Mouse (Mus musculus) heart, embryonic 10.5 days (tissue): ENCODE measurements around the gene Prss53. TPM values are rescaled to one million over a fixed set of nuclear protein-coding genes. Genes with fewer than 3 reads are reported as not detected.
"Not testable (repeated sequence)": the region's sequence is repeated elsewhere in the genome, so short reads cannot be mapped to it uniquely, and the experiment has no call there.

ENCODE experiments used
- DNase-seq: peaks from one replicate; pipeline ENCODE4 v3.0.0-alpha.2; 2017; ENCODE audit warnings: low spot score
- H3K27ac ChIP-seq: fragments of 300-500 bp; sonication (generic); 2 replicates; pipeline ENCODE4 v1.5.1; 2016; ENCODE audit warnings: mild to moderate bottlenecking
- H3K27me3 ChIP-seq: fragments of 300-500 bp; sonication (generic); 2 replicates; pipeline ENCODE4 v1.6.1; 2016; ENCODE audit warnings: mild to moderate bottlenecking; ENCODE audit not compliant: poor library complexity, insufficient read depth, severe bottlenecking
- H3K36me3 ChIP-seq: fragments of 300-500 bp; sonication (generic); 2 replicates; pipeline ENCODE4 v1.6.1; 2016; ENCODE audit warnings: mild to moderate bottlenecking, moderate library complexity
- H3K4me1 ChIP-seq: fragments of 300-500 bp; sonication (generic); 2 replicates; pipeline ENCODE4 v1.6.1; 2016; ENCODE audit warnings: mild to moderate bottlenecking
- H3K4me3 ChIP-seq: fragments of 300-500 bp; sonication (generic); 2 replicates; pipeline ENCODE4 v1.5.1; 2016; ENCODE audit warnings: mild to moderate bottlenecking, moderate library complexity
- H3K9me3 ChIP-seq: fragments of 300-500 bp; sonication (generic); 2 replicates; pipeline ENCODE4 v1.6.1; 2016; ENCODE audit warnings: mild to moderate bottlenecking, moderate library complexity
- WGBS: fragments of 180-500 bp; shearing (Covaris S2); methylation state at CpG from one replicate; pipeline ENCODE4 v1.1.7; 2016; 5-methylcytosine and 5-hydroxymethylcytosine counted together
- polyA plus RNA-seq: library from polyadenylated mRNA; unstranded; fragments of >200 nt; fragmentation: Nextera tagmentation; extraction: Ambion mirVana; gene quantifications from 2 replicates; pipeline ENCODE4 v1.2.1, GENCODE M21; 2016

Prss53 gene
- polyA plus RNA-seq, 1 experiment from 2014 or later: 1.2 TPM

DNA sequence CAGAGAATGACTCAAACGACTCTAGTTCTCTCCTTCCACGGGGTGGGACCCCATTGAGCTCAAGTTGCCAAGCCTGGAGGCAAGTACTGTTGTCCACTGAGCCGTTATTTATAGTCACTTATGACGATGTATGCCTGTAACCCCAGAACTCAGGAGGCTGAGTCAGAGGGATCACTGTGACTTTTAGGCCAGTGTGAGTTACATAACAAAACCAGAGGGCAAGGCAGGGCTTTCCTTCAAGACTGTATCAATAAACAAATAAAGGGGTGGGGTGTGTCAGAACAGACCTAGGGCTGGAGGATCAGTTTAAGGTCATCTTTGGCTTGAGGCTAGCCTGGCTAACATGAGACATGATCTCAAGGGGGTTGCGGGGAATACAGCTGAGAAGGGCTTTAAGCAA lies 39.9 kb downstream of the Prss53 start:
- H3K9me3 ChIP-seq: no peaks in the 10 kb centered on the region
- WGBS: 70% methylated on average over 5 of the region's 5 CpGs
- H3K27ac ChIP-seq: no peak overlapping the region

GRCm38 (mm10) chr7:127849973-127850875 lies 40.5 kb downstream of the Prss53 start:
- Histone ChIP-seq H3K9me3 (no peaks in the 10 kb centered on the region), H3K4me1 (0 out of 2 replicates have a peak, but pooled peaks cover 5% of the 10 kb centered on the region), H3K27ac (no peak overlapping the region), H3K27me3 (no peaks in the 10 kb centered on the region), H3K4me3 (no peak overlapping the region), H3K36me3 (peaks cover 36% of the 10 kb centered on the region)
- 67% methylated on average over 6 of the region's 6 CpGs for WGBS
- no peak for DNase-seq

More for the DNA sequence above, 39.9 kb downstream of the Prss53 start:
- no peak for DNase-seq
- 0 out of 2 replicates have a peak, but pooled peaks cover 5% of the 10 kb centered on the region for H3K4me1 ChIP-seq
- H3K27me3 ChIP-seq: no peaks in the 10 kb centered on the region
- no peak overlapping the region for H3K4me3 ChIP-seq
- H3K36me3 ChIP-seq: peaks cover 30% of the 10 kb centered on the region

DNA sequence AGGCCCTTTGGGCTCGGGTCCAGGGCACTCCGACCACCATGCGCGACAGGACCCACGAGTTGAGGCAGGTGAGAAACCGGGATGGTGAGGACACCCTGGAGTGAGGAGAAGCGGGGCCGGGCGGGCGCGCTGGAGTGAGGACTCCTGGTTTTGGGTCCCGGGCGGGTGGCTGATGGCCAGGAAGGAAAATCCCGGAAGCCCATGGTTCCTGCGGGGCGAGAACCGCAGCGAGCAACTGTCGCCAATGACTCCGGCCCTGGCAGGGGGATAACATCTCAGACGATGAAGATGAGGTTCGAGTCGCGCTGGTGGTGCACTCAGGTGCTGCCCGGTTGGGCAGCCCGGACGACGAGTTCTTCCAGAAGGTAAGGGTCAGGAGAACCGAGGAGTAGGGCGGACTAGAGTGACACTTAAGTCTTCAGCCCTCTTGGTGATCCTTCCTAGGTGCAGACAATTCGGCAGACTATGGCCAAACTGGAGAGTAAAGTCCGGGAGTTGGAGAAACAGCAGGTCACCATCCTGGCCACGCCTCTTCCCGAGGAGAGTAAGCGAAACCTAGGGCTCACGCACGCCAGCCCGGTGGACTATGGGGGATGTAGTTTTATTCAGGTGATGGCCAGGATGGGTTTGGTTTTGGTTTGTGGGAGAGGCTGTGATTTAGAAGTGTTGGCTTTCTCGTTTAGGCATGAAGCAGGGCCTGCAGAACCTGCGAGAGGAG lies 48.6 kb downstream of the Prss53 start:
- Histone ChIP-seq H3K36me3 (peaks cover 38% of the 10 kb centered on the region), H3K27me3 (no peaks in the 10 kb centered on the region), H3K4me1 (peaks cover 14% of the 10 kb centered on the region), H3K9me3 (no peaks in the 10 kb centered on the region), H3K4me3 (peak overlapping the region; percentile 81), H3K27ac (peak overlapping the region; percentile 93)
- under 1% methylated on average over 40 of the region's 40 CpGs for WGBS
- DNase-seq: peak; percentile 94

DNA sequence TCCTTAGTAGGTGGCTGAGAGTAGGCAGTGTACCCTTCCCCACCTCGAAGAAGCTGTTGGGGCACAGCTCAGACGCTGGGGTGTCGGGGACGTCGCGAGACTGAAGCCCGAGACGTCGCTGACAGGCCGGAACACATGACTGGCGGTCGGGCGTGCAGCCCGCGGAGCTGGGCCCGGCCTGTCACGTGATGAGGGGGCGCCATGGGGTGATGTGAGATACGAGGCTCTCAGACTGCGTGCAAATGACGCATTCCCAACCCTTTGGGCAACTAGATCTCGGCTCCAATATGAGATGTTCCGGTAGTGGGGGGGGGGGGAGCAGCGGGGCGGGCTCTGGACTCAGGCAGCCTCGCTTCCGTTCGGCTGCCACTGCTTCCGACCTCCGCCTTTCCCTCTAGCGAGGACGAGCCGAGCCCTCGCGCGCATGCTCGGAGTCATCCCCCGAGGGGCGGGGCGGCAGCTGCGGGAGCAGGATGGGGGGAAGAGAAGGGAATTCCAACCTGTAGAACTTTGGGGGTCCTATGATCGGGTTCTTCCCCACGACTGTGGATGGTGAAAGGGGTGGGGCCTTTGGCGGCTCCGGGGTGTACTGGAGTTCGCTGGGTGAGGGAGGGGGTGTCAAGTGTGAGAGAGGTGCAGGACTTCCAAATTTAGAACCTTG lies 49.3 kb downstream of the Prss53 start:
- WGBS: under 1% methylated on average over 46 of the region's 46 CpGs
- peaks cover 14% of the 10 kb centered on the region for H3K4me1 ChIP-seq
- H3K36me3 ChIP-seq: peaks cover 31% of the 10 kb centered on the region
- DNase-seq: peak; percentile 96
- H3K27me3 ChIP-seq: no peaks in the 10 kb centered on the region
- H3K9me3 ChIP-seq: no peaks in the 10 kb centered on the region
- H3K4me3 ChIP-seq: peak overlapping the region; percentile 81
- H3K27ac ChIP-seq: peak overlapping the region; percentile 93

- peak; percentile 83 for DNase-seq
- 5% methylated on average over 15 of the region's 15 CpGs for WGBS
- no peaks in the 10 kb centered on the region for H3K27me3 ChIP-seq
Observed at GRCm38 (mm10) chr7:127840886-127841285, 49.9 kb downstream of the Prss53 start.

DNA sequence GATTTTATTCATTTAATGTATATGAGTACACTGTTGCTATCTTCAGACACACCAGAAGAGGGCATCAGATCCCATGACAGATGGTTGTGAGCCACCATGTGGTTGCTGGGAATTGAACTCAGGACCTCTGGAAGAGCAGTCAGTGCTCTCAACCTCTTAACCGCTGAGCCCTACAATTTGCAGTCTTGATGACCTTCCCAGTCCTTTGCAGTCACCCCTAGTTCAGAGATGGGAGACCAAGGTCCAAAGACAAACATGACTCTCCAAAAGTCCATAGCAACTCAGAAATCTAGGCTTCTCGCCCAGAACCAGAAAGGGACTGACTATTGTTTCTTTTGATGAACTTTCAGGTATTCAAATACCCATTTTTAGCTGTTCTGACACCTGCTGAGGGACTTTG lies 50.7 kb downstream of the Prss53 start:
- not testable (repeated sequence) for H3K27ac ChIP-seq
- peaks cover 19% of the 10 kb centered on the region for H3K36me3 ChIP-seq
- WGBS: 68% methylated on average over 2 of the region's 2 CpGs

More at GRCm38 (mm10) chr7:127840886-127841285, 49.9 kb downstream of the Prss53 start:
- Histone ChIP-seq H3K36me3 (peaks cover 25% of the 10 kb centered on the region), H3K9me3 (no peaks in the 10 kb centered on the region), H3K4me1 (peaks cover 14% of the 10 kb centered on the region), H3K4me3 (peak overlapping the region; percentile 81), H3K27ac (peak overlapping the region; percentile 93)

GRCm38 (mm10) chr7:127837878-127838277 lies 52.9 kb downstream of the Prss53 start:
- not testable (repeated sequence) for DNase-seq, H3K27ac ChIP-seq, H3K27me3 ChIP-seq, H3K9me3 ChIP-seq, H3K4me3 ChIP-seq, H3K36me3 ChIP-seq
- 69% methylated on average over 4 of the region's 4 CpGs for WGBS
- H3K4me1 ChIP-seq: peaks cover 12% of the 10 kb centered on the region

More for the DNA sequence above, 50.7 kb downstream of the Prss53 start:
- not testable (repeated sequence) for H3K9me3 ChIP-seq, DNase-seq, H3K27me3 ChIP-seq, H3K4me3 ChIP-seq
- peaks cover 14% of the 10 kb centered on the region for H3K4me1 ChIP-seq

- Histone ChIP-seq H3K27me3 (no peaks in the 10 kb centered on the region), H3K4me3 (no peak overlapping the region), H3K36me3 (no peaks in the 10 kb centered on the region), H3K27ac (no peak overlapping the region), H3K4me1 (peaks cover 8% of the 10 kb centered on the region), H3K9me3 (no peaks in the 10 kb centered on the region)
- no peak for DNase-seq
- WGBS: 83% methylated on average over 5 of the region's 5 CpGs
Observed at GRCm38 (mm10) chr7:127837473-127837872, 53.3 kb downstream of the Prss53 start.

Other genes with a start within 250 kb of the Prss53 start
- 32.3 and 59.4 TPM in 2 replicates for gene Bcl7c, start 182.0 kb downstream of the Prss53 start, polyA plus RNA-seq
- gene Ctf1, start 178.2 kb downstream of the Prss53 start, polyA plus RNA-seq: 3.4 and 6.5 TPM in 2 replicates
- 0.26 TPM in 1 of 2 replicates, not detected in the other for gene Ctf2, start 158.8 kb downstream of the Prss53 start, polyA plus RNA-seq
- gene Fbxl19, start 146.4 kb downstream of the Prss53 start, polyA plus RNA-seq: 3.4 and 4.8 TPM in 2 replicates
- 12.9 and 19.8 TPM in 2 replicates for gene Orai3, start 121.2 kb downstream of the Prss53 start, polyA plus RNA-seq
- 13.2 and 23.7 TPM in 2 replicates for gene Setd1a, start 114.3 kb downstream of the Prss53 start, polyA plus RNA-seq
- not detected in 2 replicates for gene Gm49388, start 105.4 kb downstream of the Prss53 start, polyA plus RNA-seq
- 14.9 and 17.1 TPM in 2 replicates for gene Hsd3b7, start 90.4 kb downstream of the Prss53 start, polyA plus RNA-seq
- gene Stx4a, start 66.7 kb downstream of the Prss53 start, polyA plus RNA-seq: 32.4 and 36.3 TPM in 2 replicates
- 1.1 and 3.2 TPM in 2 replicates for gene Stx1b, start 66.4 kb downstream of the Prss53 start, polyA plus RNA-seq
- gene Zfp646, start 14.7 kb downstream of the Prss53 start, polyA plus RNA-seq: 10.6 and 11.7 TPM in 2 replicates
- 15.7 and 21.7 TPM in 2 replicates for gene Zfp668, start 14.1 kb downstream of the Prss53 start, polyA plus RNA-seq
- not detected in 2 replicates for gene Gm21974, start 4.5 kb upstream of the Prss53 start, polyA plus RNA-seq
- 81.7 and 89.4 TPM in 2 replicates for gene Vkorc1, start 4.6 kb upstream of the Prss53 start, polyA plus RNA-seq
- 143 and 176 TPM in 2 replicates for gene Bckdk, start 13.1 kb upstream of the Prss53 start, polyA plus RNA-seq
- gene Kat8, start 21.5 kb upstream of the Prss53 start, polyA plus RNA-seq: 31.0 and 39.7 TPM in 2 replicates
- gene Prss8, start 39.1 kb upstream of the Prss53 start, polyA plus RNA-seq: 2.3 and 8.9 TPM in 2 replicates
- 10.9 and 13.0 TPM in 2 replicates for gene Prss36, start 55.8 kb upstream of the Prss53 start, polyA plus RNA-seq
- 280 and 362 TPM in 2 replicates for gene Fus, start 76.5 kb upstream of the Prss53 start, polyA plus RNA-seq
- gene Pycard, start 102.9 kb upstream of the Prss53 start, polyA plus RNA-seq: 27.8 and 35.5 TPM in 2 replicates
- 0.40 and 1.2 TPM in 2 replicates for gene Trim72, start 113.0 kb upstream of the Prss53 start, polyA plus RNA-seq
- 0.06 and 0.25 TPM in 2 replicates for gene Itgam, start 171.7 kb upstream of the Prss53 start, polyA plus RNA-seq
- 0.09 TPM in 1 of 2 replicates, not detected in the other for gene Gm49368, start 171.7 kb upstream of the Prss53 start, polyA plus RNA-seq
- 0.05 and 0.10 TPM in 2 replicates for gene Itgax, start 238.6 kb upstream of the Prss53 start, polyA plus RNA-seq